10 mouse cellular contexts compared by ENCODE assay signal in genomic region chr6:99984057-99984855, GRCm38 (mm10).
A peak's percentile ranks its signal among the peaks of the same experiment; 100 is the strongest.
DNase-seq lines count a peak whose midpoint lies in the region; ATAC-seq and TF ChIP-seq lines count a peak whose summit lies in the region.
"Had no signal": no experiment of that assay in that cellular context is flagged by ENCODE, and none has a peak within 500 bp of the region (broad histone marks: within the 10 kb centered on the region; RNA-seq: fewer than 3 reads in every experiment).

No protein-coding gene starts in this region.

- no peak for TF ChIP-seq POLR2A in lung, adult 2 months (IDR thresholded peaks at IDR 0.05; ENCODE audit: borderline replicate concordance, extremely low read depth, low read depth, low read length)

- no peaks in the 10 kb centered on the region for H3K36me3 ChIP-seq in heart, embryonic 12.5 days
- no peaks in the 10 kb centered on the region for H3K36me3 ChIP-seq in lung, embryonic 16.5 days (ENCODE audit: control insufficient read depth, insufficient read depth, low read length)
- H3K36me3 ChIP-seq in forebrain, postnatal 0 days (ENCODE audit: insufficient read depth): no peaks in the 10 kb centered on the region
- no peaks in the 10 kb centered on the region for H3K36me3 ChIP-seq in stomach, embryonic 16.5 days (ENCODE audit: control insufficient read depth, insufficient read depth, low read length)
- H3K36me3 ChIP-seq: liver, embryonic 13.5 days had no signal

- H3K27ac ChIP-seq in heart, embryonic 12.5 days (ENCODE audit: poor library complexity, severe bottlenecking): no peak overlapping the region
- no peak overlapping the region for H3K27ac ChIP-seq in lung, embryonic 16.5 days (ENCODE audit: low read length)
- no peak overlapping the region for H3K27ac ChIP-seq in forebrain, postnatal 0 days (ENCODE audit: low read depth, low read length)
- H3K27ac ChIP-seq in stomach, embryonic 16.5 days (ENCODE audit: low read length): no peak overlapping the region
- H3K27ac ChIP-seq: liver, embryonic 13.5 days had no signal

- H3K9me3 ChIP-seq in heart, embryonic 12.5 days (replicated peaks): no peaks in the 10 kb centered on the region
- no peaks in the 10 kb centered on the region for H3K9me3 ChIP-seq in lung, embryonic 16.5 days (ENCODE audit: control insufficient read depth, low read length)
- H3K9me3 ChIP-seq in forebrain, postnatal 0 days (ENCODE audit: low read length): no peaks in the 10 kb centered on the region
- no peaks in the 10 kb centered on the region for H3K9me3 ChIP-seq in stomach, embryonic 16.5 days (replicated peaks; ENCODE audit: control insufficient read depth, low read length)
- H3K9me3 ChIP-seq: liver, embryonic 13.5 days had no signal

- peaks cover 26% of the 10 kb centered on the region for H3K4me1 ChIP-seq in heart, embryonic 12.5 days (replicated peaks)
- H3K4me1 ChIP-seq in lung, embryonic 16.5 days (replicated peaks; ENCODE audit: control insufficient read depth, insufficient read depth, low read length): peaks cover 13% of the 10 kb centered on the region; the same call in 1 of the 2 replicates
- peaks cover 3% of the 10 kb centered on the region; the same call in 1 of the 2 replicates for H3K4me1 ChIP-seq in lung, adult 2 months (ENCODE audit: control insufficient read depth, insufficient read depth, low read length)
- peaks cover 13% of the 10 kb centered on the region; the same call in 1 of the 2 replicates for H3K4me1 ChIP-seq in forebrain, postnatal 0 days (ENCODE audit: insufficient read depth)
- H3K4me1 ChIP-seq in stomach, embryonic 16.5 days (ENCODE audit: control insufficient read depth, insufficient read depth, low read length): peaks cover 14% of the 10 kb centered on the region
- H3K4me1 ChIP-seq: liver, embryonic 13.5 days had no signal

- no peak overlapping the region for H3K9ac ChIP-seq in heart, embryonic 12.5 days
- H3K9ac ChIP-seq in lung, embryonic 16.5 days (ENCODE audit: low read length): no peak overlapping the region
- H3K9ac ChIP-seq in forebrain, postnatal 0 days: no peak overlapping the region; the same call in 1 of the 2 replicates
- H3K9ac ChIP-seq in stomach, embryonic 16.5 days (ENCODE audit: low read length): no peak overlapping the region
- H3K9ac ChIP-seq: liver, embryonic 13.5 days had no signal

- no peak overlapping the region for H3K4me3 ChIP-seq in heart, embryonic 12.5 days
- no peak overlapping the region for H3K4me3 ChIP-seq in lung, embryonic 16.5 days (ENCODE audit: low read length)
- H3K4me3 ChIP-seq in lung, adult 2 months (replicated peaks; ENCODE audit: extremely low read depth, low read depth, low read length): no peak overlapping the region
- H3K4me3 ChIP-seq in forebrain, postnatal 0 days (ENCODE audit: low read depth, low read length): no peak overlapping the region
- no peak overlapping the region for H3K4me3 ChIP-seq in stomach, embryonic 16.5 days (replicated peaks; ENCODE audit: low read length)
- H3K4me3 ChIP-seq: liver, embryonic 13.5 days had no signal

- ATAC-seq in heart, embryonic 12.5 days (ENCODE audit: insufficient number of reproducible peaks, low FRiP score): no peak
- peak; percentile 49 for ATAC-seq in lung, embryonic 16.5 days (ENCODE audit: low read depth)
- peak; percentile 16; the same call in 1 of the 2 replicates for ATAC-seq in forebrain, postnatal 0 days
- ATAC-seq in stomach, embryonic 16.5 days (ENCODE audit: insufficient read depth, low FRiP score): 0 out of 2 replicates have a peak, but pooled peaks have one; percentile 12
- no peak for ATAC-seq in megakaryocyte progenitor cell, adult 5-6 weeks (replicated peaks; ENCODE audit: poor library complexity)

- WGBS in heart, embryonic 12.5 days: 13% methylated on average over 7 of the region's 7 CpGs
- 6% methylated on average over 7 of the region's 7 CpGs for WGBS in lung, embryonic 16.5 days
- 29% methylated on average over 7 of the region's 7 CpGs for WGBS in lung, adult 2 months
- 14% methylated on average over 7 of the region's 7 CpGs for WGBS in forebrain, postnatal 0 days
- WGBS in stomach, embryonic 16.5 days: 20% methylated on average over 7 of the region's 7 CpGs

- DNase-seq in heart, postnatal 25 days (ENCODE audit: low spot score): no peak
- no peak for DNase-seq in lung, adult 2 months
- DNase-seq in forebrain, postnatal 0 days: no peak
- no peak for DNase-seq in testis, postnatal 14 days (ENCODE audit: low spot score)
- DNase-seq: liver, embryonic 13.5 days; right cerebral cortex, adult 18-20 months had no signal

- no peak for TF ChIP-seq CTCF in lung, adult 2 months (IDR thresholded peaks at IDR 0.05; ENCODE audit: insufficient read depth, low read length)
- no peak for TF ChIP-seq CTCF in forebrain, postnatal 0 days (IDR thresholded peaks at IDR 0.05; ENCODE audit: low read depth)

- peaks cover 81% of the 10 kb centered on the region for H3K27me3 ChIP-seq in heart, embryonic 12.5 days (replicated peaks)
- peaks cover 2% of the 10 kb centered on the region; the same call in 1 of the 2 replicates for H3K27me3 ChIP-seq in lung, embryonic 16.5 days (ENCODE audit: control insufficient read depth, insufficient read depth, low read depth, low read length)
- H3K27me3 ChIP-seq in forebrain, postnatal 0 days (ENCODE audit: insufficient read depth, low read length): peaks cover 5% of the 10 kb centered on the region; the same call in 1 of the 2 replicates
- H3K27me3 ChIP-seq in stomach, embryonic 16.5 days (ENCODE audit: control insufficient read depth, insufficient read depth, low read length): no peaks in the 10 kb centered on the region

- intact Hi-C loops in heart, postnatal 25 days (cut with DNase I): no loop called here

- H3K4me2 ChIP-seq in heart, embryonic 12.5 days: peak overlapping the region; percentile 39; the same call in 1 of the 2 replicates
- no peak overlapping the region for H3K4me2 ChIP-seq in lung, embryonic 16.5 days (ENCODE audit: low read depth, low read length)
- H3K4me2 ChIP-seq in forebrain, postnatal 0 days (ENCODE audit: low read depth): peak overlapping the region; percentile 28; the same call in 1 of the 2 replicates
- H3K4me2 ChIP-seq in stomach, embryonic 16.5 days (ENCODE audit: low read depth, low read length): 0 out of 2 replicates have a peak overlapping the region, but pooled peaks have one; percentile 9
- H3K4me2 ChIP-seq: liver, embryonic 13.5 days had no signal

Comparison
In these comparisons a context has a peak if more than half of its experiments do, and no peak if none do; other contexts are left out.
1. ATAC-seq: peak in lung, embryonic 16.5 days (single experiment), forebrain, postnatal 0 days (single experiment) and stomach, embryonic 16.5 days (single experiment); none in heart, embryonic 12.5 days (single experiment) and megakaryocyte progenitor cell, adult 5-6 weeks (single experiment).